ENCODE assay signal across 26 mouse cellular contexts in the genomic region with DNA sequence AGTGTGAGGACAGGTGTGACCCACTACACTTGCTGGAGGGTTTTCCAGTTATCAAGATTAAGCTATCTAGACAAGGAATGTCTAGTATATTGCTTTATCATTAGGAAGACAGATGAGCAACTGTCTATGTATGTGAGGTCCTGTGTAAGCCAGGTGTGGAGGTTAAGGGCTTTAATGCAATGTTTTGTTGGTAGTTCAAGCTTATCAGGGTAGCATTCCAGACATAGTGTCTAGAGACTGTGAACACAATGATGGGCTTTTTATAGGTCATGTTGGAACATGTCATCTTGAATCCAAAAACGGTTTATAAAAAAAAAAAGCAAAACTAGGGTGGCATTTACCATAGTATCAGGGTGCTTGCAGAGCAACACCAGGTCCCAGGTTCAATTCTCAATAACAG. TPM values are rescaled to one million over a fixed set of nuclear protein-coding genes. Genes with fewer than 3 reads are reported as not detected.
DNase-seq lines count a peak whose midpoint lies in the region; ATAC-seq and TF ChIP-seq lines count a peak whose summit lies in the region.
"Had no signal": no experiment of that assay in that cellular context is flagged by ENCODE, and none has a peak within 500 bp of the region (broad histone marks: within the 10 kb centered on the region; RNA-seq: fewer than 3 reads in every experiment).

No protein-coding gene starts in this region.

- no peak for TF ChIP-seq CTCF in lung, postnatal 0 days (IDR thresholded peaks at IDR 0.05)
- no peak for TF ChIP-seq CTCF in lung, adult 2 months (IDR thresholded peaks at IDR 0.05; ENCODE audit: insufficient read depth, low read length)

- DNase-seq in heart, postnatal 14 days: no peak
- no peak for DNase-seq in heart, adult 9 months (ENCODE audit: low spot score in 2 of 2)
- DNase-seq in lung, postnatal 0 days (ENCODE audit: low spot score): no peak
- no peak for DNase-seq in lung, adult 2 months
- DNase-seq: adrenal gland, adult 2 months; adrenal gland, postnatal 25 days; cerebellum, adult 11-12 months; cerebellum, adult 8-10 months; cerebellum, postnatal 10 days; cerebellum, postnatal 36 days; embryo, embryonic 11 days; gastrocnemius, postnatal 25 days; kidney, adult 18-20 months; kidney, adult 9 months had no signal

- H3K4me1 ChIP-seq in heart, embryonic 12.5 days (replicated peaks): peaks cover 19% of the 10 kb centered on the region
- peaks cover 20% of the 10 kb centered on the region for H3K4me1 ChIP-seq in heart, embryonic 15.5 days (replicated peaks)
- H3K4me1 ChIP-seq in lung, postnatal 0 days (ENCODE audit: insufficient read depth, low read depth, low read length): no peaks in the 10 kb centered on the region
- H3K4me1 ChIP-seq in lung, adult 2 months (ENCODE audit: control insufficient read depth, insufficient read depth, low read length): peaks cover 2% of the 10 kb centered on the region; the same call in 1 of the 2 replicates
- H3K4me1 ChIP-seq: embryonic facial prominence, embryonic 10.5 days; embryonic facial prominence, embryonic 13.5 days; forebrain, embryonic 12.5 days; forebrain, embryonic 15.5 days had no signal

- H3K9ac ChIP-seq in heart, embryonic 12.5 days: no peak overlapping the region
- no peak overlapping the region for H3K9ac ChIP-seq in heart, embryonic 15.5 days
- H3K9ac ChIP-seq in lung, postnatal 0 days (replicated peaks; ENCODE audit: low read depth): no peak overlapping the region
- H3K9ac ChIP-seq: embryonic facial prominence, embryonic 13.5 days; forebrain, embryonic 12.5 days; forebrain, embryonic 15.5 days; hindbrain, embryonic 14.5 days had no signal

- ATAC-seq in heart, embryonic 12.5 days (ENCODE audit: insufficient number of reproducible peaks, low FRiP score): no peak
- no peak for ATAC-seq in heart, embryonic 15.5 days (replicated peaks; ENCODE audit: insufficient number of reproducible peaks, insufficient read depth, low FRiP score, low read depth)
- peak; percentile 48; the same call in 1 of the 2 replicates for ATAC-seq in lung, postnatal 0 days
- ATAC-seq: CD4-positive, CD25-positive, alpha-beta regulatory T cell, adult 4 months; forebrain, embryonic 15.5 days; hindbrain, postnatal 0 days; inflammation-experienced regulatory T-cells, adult 6 months; intestine, embryonic 16.5 days had no signal

- peak overlapping the region; percentile 66 for H3K27ac ChIP-seq in heart, embryonic 12.5 days (ENCODE audit: poor library complexity, severe bottlenecking)
- H3K27ac ChIP-seq in heart, embryonic 15.5 days: peak overlapping the region; percentile 69
- no peak overlapping the region for H3K27ac ChIP-seq in lung, postnatal 0 days (ENCODE audit: low read length)
- H3K27ac ChIP-seq: embryonic facial prominence, embryonic 10.5 days; embryonic facial prominence, embryonic 13.5 days; forebrain, embryonic 12.5 days; forebrain, embryonic 15.5 days; hindbrain, embryonic 14.5 days; hindbrain, postnatal 0 days had no signal

- intact Hi-C loops in heart, postnatal 14 days (cut with DNase I): no loop called here

- H3K36me3 ChIP-seq in heart, embryonic 12.5 days: peaks cover 4% of the 10 kb centered on the region; the same call in 1 of the 2 replicates
- no peaks in the 10 kb centered on the region for H3K36me3 ChIP-seq in heart, embryonic 15.5 days
- no peaks in the 10 kb centered on the region for H3K36me3 ChIP-seq in lung, postnatal 0 days (ENCODE audit: insufficient read depth, low read length)
- H3K36me3 ChIP-seq: embryonic facial prominence, embryonic 10.5 days; embryonic facial prominence, embryonic 13.5 days; forebrain, embryonic 12.5 days; forebrain, embryonic 15.5 days had no signal

- peak; percentile 64 for TF ChIP-seq EP300 in lung, postnatal 0 days (IDR thresholded peaks at IDR 0.05)

- no peak for TF ChIP-seq POLR2A in lung, adult 2 months (IDR thresholded peaks at IDR 0.05; ENCODE audit: borderline replicate concordance, extremely low read depth, low read depth, low read length)

- no peaks in the 10 kb centered on the region for H3K27me3 ChIP-seq in heart, embryonic 12.5 days (replicated peaks)
- H3K27me3 ChIP-seq in heart, embryonic 15.5 days: no peaks in the 10 kb centered on the region
- no peaks in the 10 kb centered on the region for H3K27me3 ChIP-seq in lung, postnatal 0 days (replicated peaks; ENCODE audit: insufficient read depth, low read length)
- H3K27me3 ChIP-seq: embryonic facial prominence, embryonic 13.5 days; forebrain, embryonic 12.5 days; forebrain, embryonic 15.5 days had no signal

- no peak overlapping the region for H3K4me3 ChIP-seq in heart, embryonic 12.5 days
- no peak overlapping the region for H3K4me3 ChIP-seq in heart, embryonic 15.5 days
- no peak overlapping the region for H3K4me3 ChIP-seq in lung, postnatal 0 days (ENCODE audit: low read depth, low read length)
- no peak overlapping the region for H3K4me3 ChIP-seq in lung, adult 2 months (replicated peaks; ENCODE audit: extremely low read depth, low read depth, low read length)
- H3K4me3 ChIP-seq: embryonic facial prominence, embryonic 10.5 days; embryonic facial prominence, embryonic 13.5 days; erythroblast, embryonic 14.5 days; forebrain, embryonic 12.5 days; forebrain, embryonic 15.5 days had no signal

- H3K4me2 ChIP-seq in heart, embryonic 12.5 days: no peak overlapping the region
- H3K4me2 ChIP-seq in heart, embryonic 15.5 days: no peak overlapping the region
- no peak overlapping the region for H3K4me2 ChIP-seq in lung, postnatal 0 days (replicated peaks; ENCODE audit: low read depth, low read length)
- H3K4me2 ChIP-seq: embryonic facial prominence, embryonic 13.5 days; forebrain, embryonic 12.5 days; forebrain, embryonic 15.5 days; hindbrain, embryonic 14.5 days had no signal

- no peaks in the 10 kb centered on the region for H3K9me3 ChIP-seq in heart, embryonic 12.5 days (replicated peaks)
- no peaks in the 10 kb centered on the region for H3K9me3 ChIP-seq in heart, embryonic 15.5 days (replicated peaks)
- no peaks in the 10 kb centered on the region for H3K9me3 ChIP-seq in lung, postnatal 0 days (ENCODE audit: low read length)
- H3K9me3 ChIP-seq: embryonic facial prominence, embryonic 10.5 days; embryonic facial prominence, embryonic 13.5 days; forebrain, embryonic 12.5 days; forebrain, embryonic 15.5 days had no signal

- 21% methylated on average over 1 of the region's 1 CpGs for WGBS in heart, embryonic 12.5 days
- 26% methylated on average over 1 of the region's 1 CpGs for WGBS in heart, embryonic 15.5 days
- WGBS in lung, postnatal 0 days: 29% methylated on average over 1 of the region's 1 CpGs
- WGBS in lung, adult 2 months: 47% methylated on average over 1 of the region's 1 CpGs

RNA-seq across cellular contexts. Expression of a gene that starts 28.0 kb away (rescaled TPM):
- 12.6 and 16.3 TPM in 2 replicates for polyA plus RNA-seq in heart, embryonic 12.5 days (2016; fragmentation: Nextera tagmentation; extraction: Ambion mirVana)
- total RNA-seq in heart, postnatal 14 days (2021): 10 to 100 TPM; 10.0 to 11.8 TPM
- 7.3 and 8.0 TPM in 2 replicates for polyA plus RNA-seq in heart, embryonic 15.5 days (2015; fragmentation: Nextera tagmentation; extraction: Ambion mirVana)
- polyA plus RNA-seq in lung, postnatal 0 days (2015; fragmentation: Nextera tagmentation; extraction: Ambion mirVana): 7.5 and 8.0 TPM in 2 replicates
- 18.3 and 20.6 TPM in 2 replicates for polyA plus RNA-seq in lung, adult 2 months (2012; rRNA removed)
